Mouse (Mus musculus): ENCODE results near the gene Igdcc4. TPM values are rescaled to one million over a fixed set of nuclear protein-coding genes. Genes with fewer than 3 reads are reported as not detected.

Gene Igdcc4
- polyA plus RNA-seq, 1 experiment from 2014 or later, result 10.4 TPM

DNA sequence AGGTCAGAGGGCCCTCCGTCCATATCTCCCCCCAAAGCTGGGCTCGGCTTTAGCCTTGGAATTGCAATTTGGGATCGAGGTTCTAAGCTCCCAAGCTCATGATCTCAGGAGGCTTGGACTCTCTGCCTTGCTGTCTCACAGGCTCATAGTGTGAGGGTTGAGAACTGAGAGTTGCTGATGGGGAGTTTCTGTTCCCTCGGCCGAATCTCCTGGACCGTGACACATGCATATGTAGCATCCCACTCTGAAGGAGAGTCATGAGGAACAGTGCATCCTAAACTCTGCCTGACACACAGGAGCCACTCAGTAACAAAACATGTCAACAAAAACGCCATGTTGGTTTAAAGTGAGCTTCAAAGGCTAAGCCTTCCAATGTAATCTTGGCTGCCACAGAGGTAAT, 47.2 kb downstream of the Igdcc4 start:
- Histone ChIP-seq H3K36me3 (peaks cover 93% of the 10 kb centered on the region), H3K4me1 (replicated peaks) (peaks cover 100% of the 10 kb centered on the region), H3K4me3 (no peak overlapping the region), H3K9me3 (no peaks in the 10 kb centered on the region), H3K27me3 (ENCODE audit: insufficient read depth, poor library complexity, severe bottlenecking) (no peaks in the 10 kb centered on the region), H3K27ac (peak overlapping the region; percentile 43; the same call in 1 of the 2 replicates)
- 83% methylated on average over 7 of the region's 7 CpGs for WGBS
- no peak for DNase-seq (ENCODE audit: low spot score)

DNA sequence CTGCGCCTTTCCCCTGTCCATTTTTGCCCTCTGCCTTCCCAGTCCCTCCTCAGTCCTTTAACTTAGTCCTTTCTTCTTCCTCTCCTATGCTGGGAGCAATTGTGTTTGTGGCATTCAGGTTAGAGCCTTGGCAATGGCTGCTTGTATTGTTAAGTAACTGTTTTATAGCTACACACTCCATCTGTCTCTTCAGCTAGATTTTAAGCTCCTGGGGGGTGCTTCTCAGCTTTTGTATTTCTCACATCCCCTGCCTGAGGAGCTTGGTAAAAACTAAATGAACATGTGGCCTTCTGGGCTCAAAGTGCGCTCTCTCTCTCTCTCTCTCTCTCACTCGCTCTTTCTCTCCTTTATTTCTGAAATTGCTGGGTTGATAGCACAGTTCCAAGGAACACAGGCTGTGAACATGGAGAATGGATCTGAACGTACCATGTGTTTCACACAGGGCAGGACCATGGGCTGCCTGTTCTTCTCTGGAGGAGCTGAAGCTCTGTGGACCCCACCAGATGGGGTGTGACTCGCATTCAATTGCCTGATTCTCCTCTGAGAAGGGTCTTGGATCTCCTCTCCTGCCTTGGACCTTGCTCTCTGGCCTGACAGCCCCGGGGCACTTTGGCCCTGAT, 51.5 kb downstream of the Igdcc4 start:
- H3K27ac ChIP-seq, result peak overlapping the region; percentile 86
- H3K27me3 ChIP-seq (ENCODE audit: insufficient read depth, poor library complexity, severe bottlenecking), result no peaks in the 10 kb centered on the region
- peaks cover 92% of the 10 kb centered on the region for H3K36me3 ChIP-seq
- WGBS, result 24% methylated on average over 6 of the region's 6 CpGs
- no peaks in the 10 kb centered on the region for H3K9me3 ChIP-seq
- peaks cover 100% of the 10 kb centered on the region for H3K4me1 ChIP-seq (replicated peaks)
- H3K4me3 ChIP-seq, result peak overlapping the region; percentile 31
- no peak for DNase-seq (ENCODE audit: low spot score)

DNA sequence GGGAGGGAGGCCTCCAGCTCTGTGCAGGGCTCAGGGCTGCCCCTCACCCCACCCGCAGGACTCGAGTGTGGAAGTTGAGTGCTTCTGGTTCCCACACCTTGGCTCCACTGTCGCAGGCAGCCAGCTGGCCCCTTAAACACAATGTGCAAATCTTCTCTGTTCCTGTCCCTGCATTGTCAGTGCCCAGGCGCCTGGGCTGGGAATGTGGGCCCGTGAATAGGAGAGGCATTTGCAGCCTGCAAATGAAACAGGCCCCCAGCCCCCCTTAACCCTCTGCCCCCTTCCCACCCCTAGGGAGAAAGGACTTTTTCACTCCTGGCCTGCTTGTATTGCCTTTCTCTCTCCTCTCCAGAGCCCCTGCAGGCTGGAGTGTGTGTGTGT, 52.0 kb downstream of the Igdcc4 start:
- H3K36me3 ChIP-seq, result peaks cover 92% of the 10 kb centered on the region
- H3K4me1 ChIP-seq (replicated peaks), result peaks cover 100% of the 10 kb centered on the region
- H3K27ac ChIP-seq, result peak overlapping the region; percentile 86
- DNase-seq (ENCODE audit: low spot score), result peak; percentile 85
- H3K27me3 ChIP-seq (ENCODE audit: insufficient read depth, poor library complexity, severe bottlenecking), result no peaks in the 10 kb centered on the region
- 2% methylated on average over 5 of the region's 5 CpGs for WGBS
- peak overlapping the region; percentile 31 for H3K4me3 ChIP-seq
- H3K9me3 ChIP-seq, result no peaks in the 10 kb centered on the region

DNA sequence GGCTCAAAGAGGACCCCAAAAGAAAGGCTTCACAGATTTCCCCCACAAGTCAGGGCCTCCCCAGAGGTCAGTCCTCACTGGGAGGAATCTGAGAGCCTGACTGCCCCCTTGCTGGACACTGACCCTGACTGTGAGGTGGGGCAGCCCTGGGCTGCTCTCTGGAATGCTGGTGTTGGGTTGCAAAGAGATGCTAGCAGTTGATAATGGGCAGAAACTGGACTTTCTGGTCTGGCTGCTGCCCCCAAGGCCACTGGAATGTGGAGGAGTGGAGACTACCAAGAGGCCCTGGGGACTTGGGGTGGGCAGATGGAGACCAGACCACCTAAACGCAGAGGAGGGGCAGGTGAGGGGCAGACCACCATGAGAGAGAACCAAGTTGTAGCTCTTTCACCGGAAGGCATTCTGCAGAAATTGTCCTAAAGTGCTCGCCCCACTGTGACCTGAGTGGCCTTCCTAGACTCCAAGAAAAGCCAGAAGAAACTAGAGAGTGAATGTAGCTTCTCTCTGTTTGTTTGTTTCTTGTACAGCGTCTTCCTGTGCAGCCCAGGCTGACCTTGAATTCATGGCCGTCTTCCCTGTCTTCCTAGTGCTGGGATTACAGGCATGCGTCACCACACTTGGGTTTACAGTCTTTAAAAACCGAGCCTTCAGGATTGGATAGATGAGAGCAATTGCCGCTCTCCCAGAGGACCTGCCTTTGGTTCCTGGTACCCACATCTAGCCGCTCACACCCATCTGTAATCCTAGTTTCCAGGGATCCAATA, 53.6 kb downstream of the Igdcc4 start:
- Histone ChIP-seq H3K4me1 (replicated peaks) (peaks cover 99% of the 10 kb centered on the region), H3K9me3 (no peaks in the 10 kb centered on the region), H3K36me3 (peaks cover 91% of the 10 kb centered on the region), H3K4me3 (peak overlapping the region; percentile 31), H3K27me3 (ENCODE audit: insufficient read depth, poor library complexity, severe bottlenecking) (no peaks in the 10 kb centered on the region), H3K27ac (peak overlapping the region; percentile 86)
- DNase-seq (ENCODE audit: low spot score), result peak; percentile 65
- 57% methylated on average over 9 of the region's 9 CpGs for WGBS

DNA sequence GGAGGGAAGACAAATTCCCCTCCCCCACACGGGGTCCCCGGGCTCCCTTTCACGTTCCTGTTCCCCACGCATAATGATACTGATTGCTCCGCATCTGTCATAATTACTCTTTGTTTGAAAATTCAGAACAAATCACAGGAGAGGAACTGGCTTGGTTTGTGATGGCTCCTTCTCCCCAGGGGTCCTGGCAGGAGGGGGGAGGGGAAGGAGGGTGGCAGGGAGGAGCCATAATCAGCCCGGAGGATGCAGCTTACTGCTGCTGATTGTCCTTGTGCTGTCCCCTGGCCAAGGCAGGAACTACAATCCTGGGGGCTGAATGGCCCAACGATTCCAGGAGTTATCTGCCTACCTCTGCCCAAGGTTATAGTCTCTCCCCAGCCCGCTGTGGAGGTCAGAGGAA, 55.3 kb downstream of the Igdcc4 start:
- 6% methylated on average over 8 of the region's 8 CpGs for WGBS
- peak; percentile 55 for DNase-seq (ENCODE audit: low spot score)
- H3K36me3 ChIP-seq, result peaks cover 84% of the 10 kb centered on the region

DNA sequence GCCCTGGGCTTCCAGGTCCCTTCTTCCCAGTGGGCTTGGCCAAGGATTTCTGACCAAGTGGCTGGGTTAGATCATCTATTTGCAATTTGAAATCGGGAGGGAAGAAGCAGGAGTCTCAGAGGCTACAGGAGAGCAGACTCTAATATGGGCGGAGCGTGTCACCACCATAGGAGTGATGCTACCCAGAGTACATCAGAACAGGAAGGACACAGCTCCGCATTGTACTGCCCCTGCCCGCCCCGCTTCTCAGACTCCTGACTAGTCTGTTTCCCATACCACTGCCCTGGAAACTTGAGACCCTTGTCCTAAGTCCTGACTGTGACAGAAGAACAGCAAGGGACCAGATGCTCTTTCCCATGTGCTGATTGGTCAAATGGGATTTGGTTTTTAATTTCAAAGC, 56.3 kb downstream of the Igdcc4 start:
- WGBS, result 33% methylated on average over 6 of the region's 6 CpGs

More for the DNA sequence above, 55.3 kb downstream of the Igdcc4 start:
- no peaks in the 10 kb centered on the region for H3K9me3 ChIP-seq
- H3K4me3 ChIP-seq, result peak overlapping the region; percentile 34
- H3K27me3 ChIP-seq (ENCODE audit: insufficient read depth, poor library complexity, severe bottlenecking), result no peaks in the 10 kb centered on the region
- H3K4me1 ChIP-seq (replicated peaks), result peaks cover 99% of the 10 kb centered on the region
- H3K27ac ChIP-seq, result peak overlapping the region; percentile 86

DNA sequence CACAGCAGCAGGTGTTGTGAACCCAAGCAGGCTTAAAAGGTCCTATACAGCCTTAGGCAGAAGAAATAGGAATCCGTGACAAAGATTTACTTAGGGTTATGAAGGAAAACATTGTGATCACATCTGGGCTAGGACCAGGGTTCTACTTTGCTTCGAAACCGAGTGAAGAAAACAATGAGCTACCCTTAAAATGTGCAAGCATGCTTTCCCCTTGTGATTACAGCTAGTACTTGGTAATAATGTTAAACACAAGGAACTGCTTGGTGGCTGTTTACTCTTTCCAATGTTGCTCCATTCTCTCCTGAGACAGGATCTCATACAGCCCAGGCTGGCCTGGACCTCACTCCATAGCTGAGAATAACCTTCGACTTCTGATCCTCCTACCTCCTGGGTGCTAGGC, 59.9 kb downstream of the Igdcc4 start:
- Histone ChIP-seq H3K9me3 (no peaks in the 10 kb centered on the region), H3K4me3 (peak overlapping the region; percentile 52), H3K4me1 (replicated peaks) (peaks cover 97% of the 10 kb centered on the region), H3K36me3 (peaks cover 67% of the 10 kb centered on the region), H3K27ac (peak overlapping the region; percentile 97), H3K27me3 (ENCODE audit: insufficient read depth, poor library complexity, severe bottlenecking) (peaks cover 6% of the 10 kb centered on the region; the same call in 1 of the 2 replicates)
- DNase-seq (ENCODE audit: low spot score), result no peak
- 10% methylated on average over 4 of the region's 4 CpGs for WGBS

More for the DNA sequence above, 56.3 kb downstream of the Igdcc4 start:
- Histone ChIP-seq H3K27ac (peak overlapping the region; percentile 86), H3K36me3 (peaks cover 77% of the 10 kb centered on the region), H3K4me3 (no peak overlapping the region), H3K9me3 (no peaks in the 10 kb centered on the region), H3K27me3 (ENCODE audit: insufficient read depth, poor library complexity, severe bottlenecking) (0 out of 2 replicates have a peak, but pooled peaks cover under 1% of the 10 kb centered on the region), H3K4me1 (replicated peaks) (peaks cover 99% of the 10 kb centered on the region)
- no peak for DNase-seq (ENCODE audit: low spot score)

DNA sequence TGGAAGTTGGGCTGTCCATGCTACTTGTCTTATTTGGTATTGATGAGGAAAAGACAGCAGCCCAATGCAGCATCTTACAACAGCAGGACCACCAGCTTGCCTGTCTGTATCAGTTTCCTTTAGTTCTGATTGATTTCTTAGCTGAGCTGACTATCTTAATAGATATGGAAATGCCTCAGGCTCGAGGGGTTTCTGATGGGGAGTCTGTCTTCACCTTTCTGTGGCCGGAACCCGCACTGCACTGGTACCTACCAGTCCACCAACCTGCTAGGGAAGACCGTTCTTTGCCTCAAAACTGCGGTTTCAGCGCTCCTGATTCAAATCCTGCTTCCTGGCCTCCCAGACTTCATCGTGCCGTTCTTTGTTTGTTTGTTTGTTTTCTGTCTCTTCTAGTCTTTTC, 60.6 kb downstream of the Igdcc4 start:
- Histone ChIP-seq H3K36me3 (peaks cover 67% of the 10 kb centered on the region), H3K9me3 (no peaks in the 10 kb centered on the region), H3K4me1 (replicated peaks) (peaks cover 97% of the 10 kb centered on the region), H3K27me3 (ENCODE audit: insufficient read depth, poor library complexity, severe bottlenecking) (peaks cover 6% of the 10 kb centered on the region; the same call in 1 of the 2 replicates), H3K27ac (peak overlapping the region; percentile 97), H3K4me3 (peak overlapping the region; percentile 52)
- no peak for DNase-seq (ENCODE audit: low spot score)
- WGBS, result 11% methylated on average over 8 of the region's 8 CpGs

DNA sequence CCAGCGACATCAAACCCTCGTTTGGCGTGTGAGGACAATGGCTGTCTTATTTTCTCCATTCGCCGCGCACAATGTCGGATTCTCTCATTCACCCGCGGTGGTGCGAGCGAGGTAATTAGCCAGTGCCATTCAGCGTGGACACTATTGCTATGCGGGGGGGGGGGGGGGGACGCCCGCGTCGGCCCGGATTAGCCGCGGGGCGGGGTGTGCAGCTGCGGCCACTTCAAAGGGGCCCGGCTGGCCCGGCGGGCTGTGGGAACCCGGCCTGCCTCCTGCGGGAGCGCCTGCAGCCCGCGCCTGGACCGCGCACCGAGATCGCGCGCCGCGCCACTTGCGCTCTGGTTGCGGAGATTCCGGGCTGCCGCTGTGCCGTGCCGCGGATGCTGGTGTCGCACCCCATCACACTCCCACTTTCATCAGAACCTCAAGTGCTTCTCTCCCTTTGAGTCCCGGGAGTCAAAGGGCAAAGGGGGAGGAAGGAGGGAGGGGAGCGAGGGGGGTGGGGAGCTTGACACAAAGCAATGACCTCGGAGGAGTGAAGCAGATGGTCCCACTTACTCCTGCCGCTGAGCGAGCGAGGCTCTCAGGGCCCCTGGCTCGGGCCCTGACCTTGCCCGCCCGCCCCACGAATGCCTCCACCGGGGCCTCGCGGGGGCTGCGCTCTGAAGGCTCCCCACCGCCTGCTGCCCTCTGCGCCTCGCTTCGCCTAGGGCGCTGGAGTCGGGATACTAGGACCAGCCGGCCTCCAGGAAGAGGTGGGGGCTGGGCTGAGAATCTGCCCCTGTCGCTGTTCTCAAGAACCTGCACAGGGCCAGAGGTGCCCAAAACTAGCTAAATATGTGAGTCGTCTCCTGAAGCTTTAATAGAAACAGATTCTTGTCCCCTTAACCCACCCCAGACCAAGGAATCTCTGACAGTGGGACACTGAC, 61.7 kb downstream of the Igdcc4 start:
- Histone ChIP-seq H3K27me3 (ENCODE audit: insufficient read depth, poor library complexity, severe bottlenecking) (peaks cover 6% of the 10 kb centered on the region; the same call in 1 of the 2 replicates), H3K9me3 (no peaks in the 10 kb centered on the region), H3K36me3 (peaks cover 65% of the 10 kb centered on the region), H3K4me1 (replicated peaks) (peaks cover 97% of the 10 kb centered on the region), H3K27ac (peak overlapping the region; percentile 97), H3K4me3 (peak overlapping the region; percentile 52)
- peak; percentile 93 for DNase-seq (ENCODE audit: low spot score)
- WGBS, result under 1% methylated on average over 66 of the region's 69 CpGs

DNA sequence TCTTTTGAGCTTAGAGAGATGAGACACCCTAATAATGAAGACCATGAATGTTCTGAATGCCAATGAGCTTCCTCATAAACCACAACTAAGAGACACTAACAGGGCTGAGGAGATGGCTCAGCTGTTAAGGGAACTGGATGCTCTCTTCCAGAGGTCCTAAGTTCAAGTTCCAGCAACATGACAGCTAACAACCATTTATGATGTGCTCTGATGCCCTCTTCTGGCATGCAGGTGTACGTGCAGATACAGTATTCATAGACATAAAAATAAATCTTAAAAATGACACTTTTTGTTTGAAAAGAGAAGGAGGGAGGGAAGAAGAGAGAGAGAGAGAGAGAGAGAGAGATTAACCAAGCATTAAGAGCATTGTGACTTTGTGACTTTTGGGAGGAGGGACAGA, 63.6 kb downstream of the Igdcc4 start:
- Histone ChIP-seq H3K27me3 (ENCODE audit: insufficient read depth, poor library complexity, severe bottlenecking) (peaks cover 6% of the 10 kb centered on the region; the same call in 1 of the 2 replicates), H3K4me1 (replicated peaks) (peaks cover 98% of the 10 kb centered on the region), H3K27ac (peak overlapping the region; percentile 71; the same call in 1 of the 2 replicates), H3K9me3 (no peaks in the 10 kb centered on the region), H3K36me3 (peaks cover 66% of the 10 kb centered on the region), H3K4me3 (no peak overlapping the region)
- 22% methylated on average over 1 of the region's 1 CpGs for WGBS
- no peak for DNase-seq (ENCODE audit: low spot score)

DNA sequence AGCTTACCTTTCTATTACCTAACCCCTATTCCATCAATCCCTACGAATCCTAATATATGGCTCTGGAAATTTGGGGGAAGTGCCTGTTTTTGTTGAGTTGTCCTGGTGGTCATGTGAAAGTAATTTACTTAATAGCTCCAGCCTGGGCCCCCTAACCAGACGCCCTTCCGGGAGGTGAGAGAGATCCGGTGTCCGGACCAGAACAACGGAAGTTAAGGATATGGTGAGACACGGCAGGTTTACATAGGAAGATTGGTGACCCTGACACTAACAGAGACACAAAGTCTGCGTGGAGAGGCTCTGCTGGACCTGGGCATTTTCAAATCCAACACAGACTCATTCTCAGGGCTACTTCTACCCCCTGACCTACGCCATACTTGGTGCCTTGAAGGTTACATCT, 65.1 kb downstream of the Igdcc4 start:
- H3K4me3 ChIP-seq, result no peak overlapping the region
- no peaks in the 10 kb centered on the region for H3K9me3 ChIP-seq
- WGBS, result 64% methylated on average over 9 of the region's 9 CpGs
- H3K4me1 ChIP-seq (replicated peaks), result peaks cover 86% of the 10 kb centered on the region
- peaks cover 6% of the 10 kb centered on the region; the same call in 1 of the 2 replicates for H3K27me3 ChIP-seq (ENCODE audit: insufficient read depth, poor library complexity, severe bottlenecking)
- H3K36me3 ChIP-seq, result peaks cover 71% of the 10 kb centered on the region
- no peak for DNase-seq (ENCODE audit: low spot score)
- peak overlapping the region; percentile 71 for H3K27ac ChIP-seq

DNA sequence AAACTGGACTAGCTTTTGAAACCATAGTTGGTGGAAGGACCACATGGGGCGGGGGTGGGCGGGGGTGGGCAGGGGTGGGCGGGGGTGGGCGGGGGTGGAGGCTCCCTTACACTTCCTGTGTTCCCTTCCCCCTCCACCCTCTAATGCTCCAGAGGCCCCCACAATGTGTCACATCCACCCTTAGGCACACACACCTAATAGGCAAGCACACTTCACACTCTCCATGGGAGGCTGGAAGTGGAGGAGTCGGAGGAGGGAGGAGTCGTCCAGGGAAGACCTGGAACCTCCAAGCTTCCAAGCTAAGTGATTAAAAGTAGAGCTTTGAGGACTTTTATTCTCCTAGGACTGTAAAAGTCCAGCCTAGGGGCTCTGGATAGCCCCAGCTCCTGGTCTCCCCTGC, 67.2 kb downstream of the Igdcc4 start:
- peaks cover 92% of the 10 kb centered on the region for H3K36me3 ChIP-seq
- no peak overlapping the region for H3K4me3 ChIP-seq
- H3K9me3 ChIP-seq, result no peaks in the 10 kb centered on the region
- 55% methylated on average over 6 of the region's 6 CpGs for WGBS
- no peaks in the 10 kb centered on the region for H3K27me3 ChIP-seq (ENCODE audit: insufficient read depth, poor library complexity, severe bottlenecking)
- peak overlapping the region; percentile 72 for H3K27ac ChIP-seq
- no peak for DNase-seq (ENCODE audit: low spot score)
- H3K4me1 ChIP-seq (replicated peaks), result peaks cover 82% of the 10 kb centered on the region
